Mouse (Mus musculus) heart, adult 2 months (tissue): ENCODE results near the gene Ttc39d. TPM values are rescaled to one million over a fixed set of nuclear protein-coding genes. Genes with fewer than 3 reads are reported as not detected.
"Not testable (repeated sequence)": the region's sequence is repeated elsewhere in the genome, so short reads cannot be mapped to it uniquely, and the experiment has no call there.

Experiments used
- DNase-seq, 2 experiments: peaks; one replicate each; pipeline ENCODE4 v3.0.0; 2021
- H3K27ac ChIP-seq: fragments of 200-600 bp; 2 replicates; pipeline ENCODE4 v1.8.1; 2022
- H3K27me3 ChIP-seq: fragments of 200-500 bp; 2 replicates; pipeline ENCODE4 v1.6.1; 2012; ENCODE audit warnings: mild to moderate bottlenecking, low read length, inconsistent platforms, mixed read lengths; ENCODE audit not compliant: control insufficient read depth, insufficient read depth
- H3K36me3 ChIP-seq: fragments of 200-500 bp; 2 replicates; pipeline ENCODE4 v1.6.1; 2012; ENCODE audit warnings: low read length, inconsistent platforms; ENCODE audit not compliant: control insufficient read depth, insufficient read depth
- H3K4me1 ChIP-seq: fragments of 200-500 bp; 2 replicates; pipeline ENCODE4 v1.6.1; 2011; ENCODE audit warnings: low read length; ENCODE audit not compliant: control insufficient read depth, insufficient read depth
- H3K4me3 ChIP-seq: fragments of 200-600 bp; 2 replicates; pipeline ENCODE4 v1.8.1; 2022
- H3K79me2 ChIP-seq: fragments of 200-500 bp; replicated peaks from 2 replicates; pipeline ENCODE4 v1.6.1; 2012; ENCODE audit warnings: mild to moderate bottlenecking, inconsistent platforms, low read length, moderate library complexity, mixed read lengths; ENCODE audit not compliant: control insufficient read depth, insufficient read depth
- H3K9ac ChIP-seq: fragments of 200-500 bp; 2 replicates; pipeline ENCODE4 v1.6.1; 2012; ENCODE audit warnings: low read depth, mild to moderate bottlenecking, control low read depth, inconsistent platforms, low read length, mixed read lengths
- CTCF ChIP-seq: fragments of 200-600 bp; IDR thresholded peaks from 2 replicates; pipeline ENCODE4 v1.8.1; 2022; ENCODE audit warnings: antibody characterized with exemption, mild to moderate bottlenecking, moderate library complexity
- EP300 ChIP-seq: fragments of 200-500 bp; IDR thresholded peaks from 2 replicates; pipeline ENCODE4 v1.6.1; 2011; ENCODE audit warnings: low read depth, low read length, control low read depth; ENCODE audit not compliant: insufficient read depth
- POLR2A ChIP-seq: fragments of 200-500 bp; IDR thresholded peaks from 2 replicates; pipeline ENCODE4 v1.6.1; 2011; ENCODE audit warnings: mild to moderate bottlenecking, low read depth, low read length, control low read depth; ENCODE audit not compliant: insufficient read depth
- WGBS: fragments of 180-500 bp; shearing (Covaris S2); methylation state at CpG from one replicate; pipeline ENCODE4 v1.1.7; 2018; 5-methylcytosine and 5-hydroxymethylcytosine counted together
- intact Hi-C: fragments of 180-260 bp; cut with DNase I; formaldehyde crosslinking; loops from one replicate; pipeline ENCODE4 v1.15.1; 2025
- polyA plus RNA-seq: library from polyadenylated mRNA; depleted of rRNA; stranded (reverse); fragments of >200 nt; gene quantifications from 2 replicates; pipeline ENCODE4 v1.2.3, GENCODE M21; 2012
- total RNA-seq, 2 experiments: library from RNA; stranded (reverse); gene quantifications; 2 replicates each; pipeline ENCODE4 v1.2.3; 2021

Gene Ttc39d
- total and polyA plus RNA-seq, 3 experiments: 0.10 to 0.18 TPM; not detected in 1

GRCm38 (mm10) chr17:80221890-80222628 lies 14.8 kb downstream of the Ttc39d start:
- TF ChIP-seq EP300 (no peak), CTCF (peak; percentile 39)
- Histone ChIP-seq H3K79me2 (no peaks in the 10 kb centered on the region), H3K9ac (no peak overlapping the region), H3K36me3 (no peaks in the 10 kb centered on the region), H3K27ac (no peak overlapping the region), H3K4me3 (no peak overlapping the region), H3K4me1 (peaks cover 2% of the 10 kb centered on the region), H3K27me3 (no peaks in the 10 kb centered on the region)
- WGBS: 40% methylated on average over 3 of the region's 3 CpGs
- intact Hi-C loops: no loop called here
- no peak for DNase-seq

- H3K27me3 ChIP-seq: no peaks in the 10 kb centered on the region
- intact Hi-C loops: loop anchor here (1.0 kb wide), 1 partner anchor 18 kb away; no protein-coding TSS in a partner anchor
- peak overlapping the region; percentile 86 for H3K27ac ChIP-seq
- WGBS: 6% methylated on average over 9 of the region's 9 CpGs
- TF ChIP-seq POLR2A (no peak), CTCF (no peak), EP300 (no peak)
- H3K9ac ChIP-seq: peak overlapping the region; percentile 62
- peaks cover 2% of the 10 kb centered on the region for H3K4me1 ChIP-seq
- DNase-seq: no peak
- peak overlapping the region; percentile 59 for H3K4me3 ChIP-seq
- no peaks in the 10 kb centered on the region for H3K36me3 ChIP-seq
- no peaks in the 10 kb centered on the region for H3K79me2 ChIP-seq
Observed at GRCm38 (mm10) chr17:80223829-80224228, 16.6 kb downstream of the Ttc39d start.

DNA sequence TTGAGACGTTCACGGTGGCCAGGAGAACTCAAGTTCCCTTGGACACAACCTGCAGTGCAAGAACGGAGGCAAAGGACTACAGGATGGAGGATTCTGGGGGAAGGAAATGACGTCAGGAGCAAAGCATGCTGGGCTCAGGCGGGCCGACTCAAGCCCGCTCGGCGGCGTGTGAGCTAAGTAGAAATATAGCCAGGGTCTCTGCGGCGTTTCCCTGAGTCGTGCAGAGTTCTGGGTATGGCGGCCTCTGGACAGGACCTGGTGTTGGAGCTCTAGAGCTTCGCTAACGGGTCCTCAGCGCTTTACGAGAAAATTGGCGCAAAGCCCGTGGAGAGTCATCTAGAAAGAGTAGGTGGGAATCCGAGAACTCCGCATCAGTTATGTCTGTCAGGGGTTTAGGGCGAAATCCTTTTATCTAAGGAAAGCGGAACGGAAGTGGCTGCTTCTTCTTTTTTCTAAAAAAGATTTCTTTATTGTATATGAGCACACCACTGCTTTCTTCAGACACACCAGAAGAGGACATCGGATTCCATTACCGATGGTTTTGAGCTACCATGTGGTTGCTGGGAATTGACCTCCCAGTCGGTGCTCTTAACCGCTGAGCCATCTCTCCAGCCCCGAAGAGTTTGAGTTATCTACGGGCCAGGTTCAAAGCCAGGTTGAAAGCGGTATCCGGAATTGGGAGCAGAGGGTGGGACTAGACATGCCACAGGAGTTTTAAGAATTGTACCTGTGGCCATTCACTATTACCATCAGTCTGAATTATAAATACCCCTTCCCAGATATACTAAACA lies 17.3 kb downstream of the Ttc39d start, which contains the start of gene Gemin6:
Gemin6 (plus strand) TSS at position 116 of the 791 bp plus-strand sequence.
- H3K79me2 ChIP-seq: no peaks in the 10 kb centered on the region
- no peaks in the 10 kb centered on the region for H3K27me3 ChIP-seq
- peak; percentile 82 for TF ChIP-seq POLR2A
- no peak for TF ChIP-seq EP300
- 0 out of 2 replicates have a peak, but pooled peaks have one; percentile 3 for TF ChIP-seq CTCF
- peak within 1 kb of the TSS; percentile 86 for H3K27ac ChIP-seq
- H3K4me1 ChIP-seq: peaks cover 2% of the 10 kb centered on the region
- intact Hi-C loops: loop anchor here (1.0 kb wide), 1 partner anchor 18 kb away; no protein-coding TSS in a partner anchor
- H3K36me3 ChIP-seq: no peaks in the 10 kb centered on the region
- H3K4me3 ChIP-seq: peak within 1 kb of the TSS; percentile 59
- DNase-seq: peak; percentile 86 to 88
- peak within 1 kb of the TSS; percentile 81 for H3K9ac ChIP-seq
- WGBS: under 1% methylated on average over 33 of the region's 33 CpGs

DNA sequence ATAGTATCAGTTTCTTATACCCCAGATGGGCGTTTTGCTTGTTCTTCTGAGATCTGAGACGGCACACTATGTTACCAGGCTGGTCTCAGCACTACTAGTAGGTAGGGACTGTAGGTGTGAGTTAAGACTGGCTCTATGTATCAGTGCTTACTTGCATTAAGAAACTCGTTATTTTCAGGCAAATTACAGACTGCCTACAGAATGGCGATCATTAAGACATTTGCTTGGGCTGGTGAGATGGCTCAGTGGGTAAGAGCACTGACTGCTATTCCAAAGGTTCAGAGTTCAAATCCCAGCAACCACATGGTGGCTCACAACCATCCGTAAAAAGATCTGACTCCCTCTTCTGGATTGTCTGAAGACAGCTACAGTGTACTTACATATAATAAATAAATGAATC lies 17.9 kb downstream of the Ttc39d start:
- not testable (repeated sequence) for H3K27ac ChIP-seq
- WGBS: 50% methylated on average over 5 of the region's 5 CpGs
- peak overlapping the region; percentile 59; the same call in 1 of the 2 replicates for H3K4me3 ChIP-seq

GRCm38 (mm10) chr17:80229396-80229795 lies 22.1 kb downstream of the Ttc39d start:
- H3K4me1 ChIP-seq: peaks cover 2% of the 10 kb centered on the region
- no peaks in the 10 kb centered on the region for H3K27me3 ChIP-seq
- no peaks in the 10 kb centered on the region for H3K36me3 ChIP-seq
- H3K9ac ChIP-seq: no peak overlapping the region
- H3K4me3 ChIP-seq: no peak overlapping the region
- no peaks in the 10 kb centered on the region for H3K79me2 ChIP-seq
- 49% methylated on average over 2 of the region's 2 CpGs for WGBS
- peak in 1 of 2 experiments; percentile 37 for DNase-seq
- no peak overlapping the region for H3K27ac ChIP-seq
- TF ChIP-seq CTCF (no peak), EP300 (no peak), POLR2A (no peak)
- intact Hi-C loops: no loop called here

More for the DNA sequence above, 17.9 kb downstream of the Ttc39d start:
- DNase-seq, H3K4me1 ChIP-seq, H3K9ac ChIP-seq, H3K36me3 ChIP-seq, H3K27me3 ChIP-seq, intact Hi-C loops, H3K79me2 ChIP-seq: not testable (repeated sequence)

DNA sequence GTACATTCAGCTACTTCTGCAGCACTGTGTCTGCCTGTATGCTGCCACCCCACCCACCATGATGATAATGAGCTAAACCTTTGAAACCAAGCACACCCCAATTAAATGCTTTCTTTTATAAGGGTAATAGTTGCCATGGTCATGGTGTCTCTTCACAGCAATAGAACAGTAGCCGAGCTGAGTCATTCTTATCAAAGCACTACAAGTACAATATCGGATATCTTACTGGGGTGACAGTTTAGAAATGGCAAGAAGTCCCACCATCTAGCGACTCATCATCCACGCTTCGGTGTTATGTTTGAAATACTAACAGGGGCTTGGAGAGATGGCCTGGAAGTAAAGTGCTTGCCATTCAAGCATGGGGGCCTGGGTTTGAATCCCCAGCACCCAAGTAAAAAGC lies 26.6 kb downstream of the Ttc39d start:
- TF ChIP-seq CTCF (no peak), EP300 (no peak), POLR2A (no peak)
- Histone ChIP-seq H3K4me3 (no peak overlapping the region), H3K9ac (no peak overlapping the region), H3K27ac (no peak overlapping the region), H3K27me3 (no peaks in the 10 kb centered on the region), H3K79me2 (no peaks in the 10 kb centered on the region), H3K36me3 (no peaks in the 10 kb centered on the region), H3K4me1 (no peaks in the 10 kb centered on the region)
- no peak for DNase-seq
- WGBS: 86% methylated on average over 5 of the region's 5 CpGs
- intact Hi-C loops: no loop called here
